Mouse (Mus musculus): ENCODE measurements around the gene Gm3138. TPM values are rescaled to one million over a fixed set of nuclear protein-coding genes. Genes with fewer than 3 reads are reported as not detected.

Gene Gm3138
- polyA plus RNA-seq (2012; rRNA removed): not detected in 2 replicates

DNA sequence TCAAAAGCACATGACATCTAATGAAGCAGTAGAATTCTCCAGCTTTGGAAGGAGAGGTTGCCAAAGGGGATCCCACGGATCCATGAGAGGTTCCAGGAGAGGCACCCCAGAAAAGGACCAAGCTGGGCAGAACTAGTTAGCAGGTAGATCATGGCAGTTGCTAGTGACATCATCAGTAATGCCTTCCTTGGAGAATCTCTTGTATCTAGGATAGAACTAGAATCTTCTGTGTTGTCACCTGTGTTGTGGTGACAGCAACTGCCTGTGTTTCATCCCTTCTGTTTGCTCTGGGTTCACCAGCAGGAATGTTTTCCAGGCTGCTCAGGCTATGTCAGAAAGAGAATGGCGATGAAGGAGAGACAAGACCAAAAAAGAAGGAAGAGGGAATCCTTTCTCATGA is at the start of gene Gm3138:
Gene Gm3138 (plus strand): TSS at position 301 of the 400 bp plus-strand sequence.

Other genes with a start within 250 kb of the Gm3138 start
- gene Gm5796, start 225.7 kb upstream of the Gm3138 start, polyA plus RNA-seq (2012; rRNA removed): 0.12 TPM in 1 of 2 replicates, not detected in the other
- not detected in 2 replicates for gene Gm3115, start 165.5 kb upstream of the Gm3138 start, polyA plus RNA-seq (2012; rRNA removed)
- not detected in 2 replicates for gene Gm8108, start 139.1 kb upstream of the Gm3138 start, polyA plus RNA-seq (2012; rRNA removed)
- not detected in 2 replicates for gene Gm3127, start 84.6 kb upstream of the Gm3138 start, polyA plus RNA-seq (2012; rRNA removed)
- not detected in 2 replicates for gene Gm2974, start 67.1 kb upstream of the Gm3138 start, polyA plus RNA-seq (2012; rRNA removed)
- not detected in 2 replicates for gene Gm3149, start 67.7 kb downstream of the Gm3138 start, polyA plus RNA-seq (2012; rRNA removed)
- not detected in 2 replicates for gene 2610042L04Rik, start 85.1 kb downstream of the Gm3138 start, polyA plus RNA-seq (2012; rRNA removed)
- gene Gm3159, start 147.9 kb downstream of the Gm3138 start, polyA plus RNA-seq (2012; rRNA removed): not detected in 2 replicates
- 0.08 TPM in 1 of 2 replicates, not detected in the other for gene Gm3164, start 165.8 kb downstream of the Gm3138 start, polyA plus RNA-seq (2012; rRNA removed)
- not detected in 2 replicates for gene Gm3173, start 181.4 kb downstream of the Gm3138 start, polyA plus RNA-seq (2012; rRNA removed)
- gene Gm3182, start 232.1 kb downstream of the Gm3138 start, polyA plus RNA-seq (2012; rRNA removed): not detected in 2 replicates